Mouse (Mus musculus): ENCODE data around the gene Eya3. TPM values are rescaled to one million over a fixed set of nuclear protein-coding genes. Genes with fewer than 3 reads are reported as not detected.
"Not testable (repeated sequence)": the region's sequence is repeated elsewhere in the genome, so short reads cannot be mapped to it uniquely, and the experiment has no call there.

The Eya3 gene
- total RNA-seq, 1 experiment from 2014 or later, result 8.7 TPM

DNA sequence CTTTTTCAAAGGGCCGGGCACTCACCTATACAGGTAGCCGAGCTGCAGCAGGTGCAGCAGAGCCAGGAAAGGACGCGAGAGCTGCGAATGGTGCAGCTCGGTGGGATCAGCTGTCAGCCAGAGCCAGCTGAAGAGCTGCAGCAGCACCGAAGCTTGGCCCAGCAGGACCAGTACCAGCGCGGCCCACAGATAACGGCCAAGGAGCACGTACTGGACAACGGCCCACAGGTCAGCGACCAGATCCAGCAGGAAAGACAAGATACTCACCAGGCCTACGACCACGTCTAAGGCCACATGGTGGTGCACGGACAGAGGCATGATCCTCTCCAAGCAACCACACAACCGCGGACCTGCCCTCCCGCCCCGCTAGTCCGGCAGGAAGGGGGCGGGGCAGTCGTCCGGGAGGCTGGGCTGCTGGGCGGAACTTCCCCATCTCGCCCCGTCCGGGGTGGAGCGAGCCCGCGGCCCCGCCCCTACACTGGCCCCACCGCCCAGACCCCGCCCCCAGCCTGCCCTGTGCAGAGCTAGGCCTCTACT lies 93.4 kb downstream of the Eya3 start, which contains the start of gene Xkr8:
Gene Xkr8, minus strand, starts transcription at position 399 of the 537 bp plus-strand sequence.
- ATAC-seq (replicated peaks; ENCODE audit: insufficient number of reproducible peaks, low FRiP score, low TSS enrichment, poor library complexity, severe bottlenecking), result peak; percentile 84

GRCm38 (mm10) chr4:132733071-132733770 lies 94.4 kb downstream of the Eya3 start:
- no peak for ATAC-seq (replicated peaks; ENCODE audit: insufficient number of reproducible peaks, low FRiP score, low TSS enrichment, poor library complexity, severe bottlenecking)

DNA sequence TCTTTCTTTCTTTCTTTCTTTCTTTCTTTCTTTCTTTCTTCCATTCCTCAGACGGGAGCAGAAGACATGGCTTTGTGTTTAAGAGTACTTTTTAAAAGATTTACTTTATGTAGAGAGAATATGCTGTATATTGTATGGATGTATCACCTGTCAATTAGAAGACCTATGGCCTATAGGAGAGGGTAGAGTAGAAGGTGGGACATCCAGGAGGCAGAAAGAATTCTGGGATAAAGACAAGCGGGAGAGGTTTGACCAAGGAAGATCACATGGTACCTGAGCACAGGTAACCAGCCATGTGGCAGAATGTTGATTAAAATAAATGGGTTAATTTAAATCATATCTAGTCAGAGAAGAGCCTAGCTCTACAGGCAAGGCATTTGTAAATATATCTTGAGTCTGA lies 96.0 kb downstream of the Eya3 start:
- ATAC-seq (replicated peaks; ENCODE audit: insufficient number of reproducible peaks, low FRiP score, low TSS enrichment, poor library complexity, severe bottlenecking), result no peak

DNA sequence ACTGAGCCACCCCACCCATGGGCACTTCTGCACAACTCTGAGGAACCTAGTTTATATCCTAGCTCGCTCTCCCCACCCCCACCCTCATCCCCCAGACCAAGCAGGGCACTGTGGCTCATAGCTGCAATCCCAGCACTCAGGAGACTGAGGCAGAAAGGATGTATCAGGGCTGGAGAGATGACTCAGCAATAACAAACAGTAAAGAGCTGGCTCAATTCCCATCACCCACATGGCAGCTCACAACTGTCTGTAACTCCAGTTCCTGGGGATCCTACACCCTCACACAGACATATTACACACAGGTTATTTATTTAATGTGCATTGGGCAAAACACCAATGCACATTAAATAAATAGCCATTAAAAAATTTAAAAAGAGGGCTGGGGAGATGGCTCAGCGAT lies 96.6 kb downstream of the Eya3 start:
- ATAC-seq (replicated peaks; ENCODE audit: insufficient number of reproducible peaks, low FRiP score, low TSS enrichment, poor library complexity, severe bottlenecking), result no peak

- no peak for ATAC-seq (replicated peaks; ENCODE audit: insufficient number of reproducible peaks, low FRiP score, low TSS enrichment, poor library complexity, severe bottlenecking)
These were observed 97.1 kb downstream of the Eya3 start for GRCm38 (mm10) chr4:132735894-132736293.

DNA sequence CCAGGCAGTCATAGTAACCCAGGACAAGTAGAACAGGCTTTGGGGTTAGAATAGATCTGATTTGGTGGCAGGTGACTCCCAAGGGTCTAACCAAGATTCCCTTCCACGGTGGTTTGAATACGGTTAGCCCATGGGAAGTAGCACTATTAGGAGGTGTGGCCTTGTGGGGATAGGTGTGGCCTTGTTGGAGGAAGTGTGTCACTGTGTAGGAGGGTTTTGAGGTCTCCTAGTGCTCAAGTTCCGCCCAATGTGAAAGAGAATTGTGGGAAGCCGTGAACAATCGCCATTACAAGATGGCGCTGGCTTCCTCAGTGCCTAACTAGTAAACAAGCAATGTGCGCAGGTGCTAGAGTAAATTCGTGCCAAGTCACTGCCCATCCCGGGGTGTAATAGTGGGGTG lies 98.4 kb downstream of the Eya3 start:
- not testable (repeated sequence) for ATAC-seq (replicated peaks; ENCODE audit: insufficient number of reproducible peaks, low FRiP score, low TSS enrichment, poor library complexity, severe bottlenecking)

- no peak for ATAC-seq (replicated peaks; ENCODE audit: insufficient number of reproducible peaks, low FRiP score, low TSS enrichment, poor library complexity, severe bottlenecking)
These were observed 102.7 kb downstream of the Eya3 start for GRCm38 (mm10) chr4:132741491-132741890.

DNA sequence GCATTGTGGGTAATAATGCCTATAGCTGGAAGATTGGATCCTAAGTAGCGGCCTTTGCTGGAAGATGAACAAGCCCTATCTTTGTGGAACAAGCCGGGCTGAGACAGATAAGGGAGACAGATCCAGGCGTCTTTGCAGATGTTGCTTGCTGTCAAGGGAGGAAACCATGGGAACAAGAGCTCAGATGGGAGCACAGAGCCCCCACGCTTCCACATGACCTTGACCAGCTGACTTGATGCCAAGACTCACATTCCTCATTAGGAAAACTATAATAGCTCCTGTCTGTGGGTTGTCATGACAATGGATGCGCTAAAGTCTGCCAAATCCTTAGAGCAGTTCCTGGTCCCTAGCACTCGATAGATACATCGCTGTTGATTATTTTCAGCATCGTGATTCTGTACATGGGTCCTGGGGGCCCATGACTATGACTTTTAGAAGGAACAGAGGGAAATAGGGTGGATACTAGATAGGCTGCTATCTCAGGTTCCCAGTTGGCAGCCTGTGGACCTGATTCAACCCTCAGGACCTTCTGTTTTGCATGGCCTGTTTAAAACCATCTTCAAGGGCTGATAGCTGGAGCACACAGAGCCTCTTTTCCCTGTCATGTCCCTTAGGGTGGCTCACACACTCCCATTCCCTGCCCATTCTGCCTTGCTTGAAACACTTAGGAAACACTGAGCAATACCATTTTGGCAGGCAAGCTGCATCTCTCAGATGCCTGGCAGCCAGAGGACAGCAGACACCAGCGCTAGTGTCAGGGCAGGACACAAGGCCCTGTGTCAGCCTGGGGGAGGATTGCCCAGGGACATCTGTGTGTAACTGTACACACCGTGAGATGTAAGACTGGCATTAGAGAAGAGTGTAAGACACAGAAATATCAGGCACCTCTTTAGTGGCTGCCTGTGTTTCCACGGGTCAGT lies 105.5 kb downstream of the Eya3 start:
- no peak for ATAC-seq (replicated peaks; ENCODE audit: insufficient number of reproducible peaks, low FRiP score, low TSS enrichment, poor library complexity, severe bottlenecking)

DNA sequence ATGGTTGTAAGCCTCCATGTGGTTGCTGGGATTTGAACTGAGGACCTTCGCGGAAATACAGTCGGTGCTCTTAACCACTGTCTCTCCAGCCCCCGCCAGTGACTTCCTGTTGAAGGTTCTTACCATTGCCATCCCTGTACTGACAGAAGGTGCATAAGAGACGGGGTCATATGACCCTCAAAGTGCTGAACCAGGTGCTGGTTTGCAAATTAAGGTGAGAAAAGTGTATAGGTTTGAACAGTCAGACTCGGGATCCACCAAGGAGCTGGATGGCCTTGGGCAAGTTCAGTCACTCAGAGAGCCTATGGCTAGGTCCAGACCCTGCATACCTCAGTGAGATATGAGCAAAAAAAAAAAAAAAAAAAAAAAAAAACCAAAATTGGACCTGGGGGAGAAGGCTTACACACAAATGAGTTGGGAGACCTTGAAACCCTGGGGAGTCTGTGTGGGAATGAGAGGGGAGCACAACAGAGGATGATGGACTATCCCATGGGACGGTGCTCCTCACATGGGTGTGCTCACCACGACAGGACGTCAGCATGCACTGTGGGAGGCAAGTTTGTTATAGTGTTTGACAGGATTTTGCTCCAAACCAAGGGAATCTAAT lies 108.2 kb downstream of the Eya3 start:
- no peak for ATAC-seq (replicated peaks; ENCODE audit: insufficient number of reproducible peaks, low FRiP score, low TSS enrichment, poor library complexity, severe bottlenecking)

GRCm38 (mm10) chr4:132747664-132748259 lies 109.0 kb downstream of the Eya3 start:
- ATAC-seq (replicated peaks; ENCODE audit: insufficient number of reproducible peaks, low FRiP score, low TSS enrichment, poor library complexity, severe bottlenecking), result peak; percentile 81

GRCm38 (mm10) chr4:132748778-132749177 lies 110.0 kb downstream of the Eya3 start:
- ATAC-seq (replicated peaks; ENCODE audit: insufficient number of reproducible peaks, low FRiP score, low TSS enrichment, poor library complexity, severe bottlenecking), result peak; percentile 77

DNA sequence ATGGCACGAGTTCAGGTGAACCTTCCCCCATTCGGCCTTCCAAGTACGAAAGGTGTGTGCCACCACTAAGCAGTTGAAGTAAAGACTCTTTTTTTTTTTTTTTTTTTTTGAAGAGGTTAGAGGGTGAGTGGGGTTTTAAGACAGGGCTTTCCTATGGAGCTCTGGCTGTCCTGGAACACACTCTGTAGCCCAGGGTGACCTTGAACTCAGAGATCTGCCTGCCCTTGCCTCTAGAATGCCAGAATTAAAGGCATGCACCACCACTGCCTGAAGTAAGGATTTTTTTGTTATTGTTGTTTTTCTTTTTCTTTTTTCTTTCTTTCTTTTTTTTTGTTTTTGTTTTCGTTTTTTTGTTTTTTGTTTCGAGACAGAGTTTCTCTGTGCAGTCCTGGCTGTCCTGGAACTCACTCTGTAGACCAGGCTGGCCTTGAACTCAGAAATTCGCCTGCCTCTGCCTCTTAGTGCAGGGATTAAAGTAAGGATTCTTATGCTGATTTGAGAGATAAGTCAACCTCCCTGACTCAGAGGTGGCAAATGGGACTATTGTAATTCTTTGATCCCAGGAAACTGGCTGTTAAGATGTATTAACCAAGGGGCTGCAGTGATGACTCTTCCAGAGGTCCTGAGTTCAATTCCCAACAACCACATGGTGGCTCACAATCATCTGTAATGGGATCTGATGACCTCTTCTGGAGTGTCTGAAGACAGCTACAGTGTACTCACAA lies 110.6 kb downstream of the Eya3 start:
- no peak for ATAC-seq (replicated peaks; ENCODE audit: insufficient number of reproducible peaks, low FRiP score, low TSS enrichment, poor library complexity, severe bottlenecking)

GRCm38 (mm10) chr4:132752992-132753391 lies 114.2 kb downstream of the Eya3 start:
- ATAC-seq (replicated peaks; ENCODE audit: insufficient number of reproducible peaks, low FRiP score, low TSS enrichment, poor library complexity, severe bottlenecking), result peak; percentile 66

DNA sequence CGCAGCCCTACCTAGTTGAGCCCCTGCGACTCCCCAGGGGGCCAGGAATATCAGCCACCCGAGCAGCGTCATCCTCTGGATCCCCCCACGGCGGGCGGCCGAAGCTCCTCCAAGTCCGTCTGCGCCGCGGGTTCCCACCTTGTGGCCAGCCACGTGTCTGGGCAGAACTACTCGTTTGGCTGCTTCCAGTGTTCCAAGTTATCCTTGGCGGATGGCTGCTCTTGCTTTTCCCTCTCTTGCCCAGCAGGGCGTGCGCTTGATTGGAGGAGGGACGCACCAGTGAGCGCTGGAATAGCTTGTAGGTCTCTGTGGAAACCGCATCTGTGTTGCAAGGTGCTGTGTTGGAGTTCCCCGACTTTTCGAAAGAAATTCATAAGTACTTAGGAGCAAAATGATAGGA lies 118.2 kb downstream of the Eya3 start, which contains the start of gene Smpdl3b:
Gene Smpdl3b, minus strand, starts transcription at position 279 of the 400 bp plus-strand sequence.
- peak; percentile 86 for ATAC-seq (replicated peaks; ENCODE audit: insufficient number of reproducible peaks, low FRiP score, low TSS enrichment, poor library complexity, severe bottlenecking)

DNA sequence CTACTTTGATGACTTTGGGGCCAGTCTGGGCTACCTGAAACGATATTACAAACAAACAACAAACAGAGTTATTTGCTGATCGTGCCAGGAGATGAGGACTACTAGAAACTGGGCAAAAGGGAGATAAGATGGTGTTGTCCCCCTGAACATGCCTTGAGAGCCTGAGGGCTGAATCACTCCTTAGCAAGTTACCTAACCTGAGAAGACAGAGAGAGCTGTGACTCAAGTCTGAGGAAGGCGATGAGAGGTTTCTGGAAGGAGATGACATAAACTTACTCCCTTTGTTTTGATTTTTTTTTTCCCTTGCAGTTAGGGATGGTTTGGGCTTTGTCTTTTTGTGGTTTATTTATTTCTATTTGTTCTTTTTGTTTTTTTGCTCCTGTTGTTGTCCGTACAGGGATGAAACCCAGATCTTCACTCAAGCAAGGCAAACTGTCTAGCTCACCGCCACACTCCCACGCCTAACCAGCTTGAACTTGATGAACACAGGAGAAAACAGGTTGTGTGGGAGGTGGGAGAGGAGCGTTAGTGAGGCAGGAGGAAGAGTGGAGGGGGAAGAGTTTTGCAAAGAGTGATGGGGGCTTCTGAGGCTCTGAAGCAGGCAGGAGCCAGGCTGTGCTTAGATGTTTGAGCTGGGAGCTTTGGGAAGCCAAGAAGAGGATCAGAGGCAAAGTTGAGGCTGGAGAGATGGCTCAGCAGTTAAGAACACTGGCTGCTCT lies 119.0 kb downstream of the Eya3 start:
- no peak for ATAC-seq (replicated peaks; ENCODE audit: insufficient number of reproducible peaks, low FRiP score, low TSS enrichment, poor library complexity, severe bottlenecking)

DNA sequence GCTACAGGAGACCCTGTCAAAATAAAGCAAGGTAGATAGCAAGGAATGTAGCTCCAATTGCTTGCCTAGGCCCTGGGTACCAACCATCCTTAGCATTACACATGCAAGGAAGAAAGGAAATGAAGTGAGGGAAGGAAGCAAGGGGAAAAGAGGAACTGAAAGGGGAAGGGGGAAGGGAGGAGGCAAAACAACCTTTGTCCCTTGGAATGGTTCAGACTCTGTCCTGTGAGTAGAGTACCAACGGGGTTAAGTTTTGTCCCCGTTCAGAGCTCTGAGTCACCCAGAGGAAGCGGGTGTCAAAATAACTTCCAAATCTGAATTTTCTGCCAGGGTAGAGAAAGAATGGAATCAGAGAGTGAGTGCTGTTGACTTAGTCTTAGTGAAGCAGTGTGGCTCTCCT lies 121.5 kb downstream of the Eya3 start:
- peak; percentile 80 for ATAC-seq (replicated peaks; ENCODE audit: insufficient number of reproducible peaks, low FRiP score, low TSS enrichment, poor library complexity, severe bottlenecking)

DNA sequence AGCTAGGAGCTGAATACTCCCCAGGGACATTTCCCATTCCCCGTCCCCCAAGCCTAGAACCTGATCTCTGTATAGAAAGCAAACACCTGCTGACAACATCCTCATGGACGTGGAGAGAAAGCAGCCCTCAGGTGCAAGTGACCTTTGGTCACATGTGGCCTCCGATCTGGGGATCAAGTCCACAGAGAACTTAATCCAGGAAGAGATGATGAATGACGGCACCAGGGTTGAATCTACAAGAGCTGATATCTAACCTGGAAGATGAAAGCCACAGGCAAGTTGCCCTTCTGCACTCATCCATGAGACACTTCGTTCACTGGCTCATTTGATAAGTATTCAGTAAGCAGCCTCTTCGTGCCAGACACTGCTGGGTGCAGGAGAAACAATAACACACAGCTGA lies 123.8 kb downstream of the Eya3 start:
- no peak for ATAC-seq (replicated peaks; ENCODE audit: insufficient number of reproducible peaks, low FRiP score, low TSS enrichment, poor library complexity, severe bottlenecking)

DNA sequence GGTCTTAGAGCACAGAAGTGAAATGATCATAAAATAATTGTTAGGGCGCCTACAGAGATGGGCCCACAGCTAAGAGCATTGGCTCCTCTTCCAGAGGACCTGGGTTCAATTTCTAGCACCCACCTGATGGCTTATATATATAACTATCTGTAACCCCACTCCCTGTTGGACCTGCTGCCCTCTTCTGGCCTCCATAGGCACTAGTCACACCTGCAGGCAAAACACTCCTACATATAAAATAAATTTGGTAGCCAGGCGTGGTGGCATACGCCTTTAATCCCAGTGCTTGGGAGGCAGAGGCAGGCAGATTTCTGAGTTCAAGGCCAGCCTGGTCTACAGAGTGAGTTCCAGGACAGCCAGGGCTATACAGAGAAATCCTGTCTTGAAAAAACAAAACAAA lies 124.3 kb downstream of the Eya3 start:
- not testable (repeated sequence) for ATAC-seq (replicated peaks; ENCODE audit: insufficient number of reproducible peaks, low FRiP score, low TSS enrichment, poor library complexity, severe bottlenecking)
